Mouse (Mus musculus): ENCODE results near the gene Pde10a. TPM values are rescaled to one million over a fixed set of nuclear protein-coding genes. Genes with fewer than 3 reads are reported as not detected.

The Pde10a gene
- total and polyA plus RNA-seq, 3 experiments = 0.04 to 0.41 (median 0.21) TPM

DNA sequence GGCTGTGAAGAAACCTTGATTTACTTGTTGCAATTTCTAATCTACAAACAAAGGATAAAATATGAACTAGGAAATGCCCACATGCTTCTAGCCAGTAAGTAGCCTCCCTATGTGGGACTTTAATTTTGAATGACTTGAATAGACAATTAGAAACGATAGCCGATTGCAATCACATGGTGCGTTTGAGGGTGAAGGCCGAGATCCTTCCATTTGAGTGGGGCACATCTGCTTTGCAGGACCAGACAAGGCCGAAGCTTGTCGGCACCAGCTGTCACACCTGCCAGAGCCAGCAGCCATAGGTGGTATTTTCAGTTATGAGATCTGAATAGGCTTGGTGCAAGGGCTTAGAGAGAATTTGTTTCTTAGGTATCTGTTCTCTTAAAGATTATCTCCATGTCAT, 360.7 kb downstream of the Pde10a start:
- Histone ChIP-seq H3K4me1 (ENCODE audit: control insufficient read depth in 1 of 2, insufficient read depth in 2 of 2) (peaks cover 6 to 22% of the 10 kb centered on the region in 2 experiments; a peak in 3 of 4 replicates), H3K9ac (ENCODE audit: insufficient read depth, low read depth) (no peak overlapping the region), H3K36me3 (replicated peaks in 1 of 2; ENCODE audit: control insufficient read depth in 1 of 2, insufficient read depth in 1 of 2, low read length in 1 of 2) (no peaks in the 10 kb centered on the region), H3K27ac (ENCODE audit: insufficient read depth, low read depth) (no peak overlapping the region), H3K9me3 (replicated peaks; ENCODE audit: low read length) (no peaks in the 10 kb centered on the region), H3K4me3 (replicated peaks in 1 of 3; ENCODE audit: low read depth in 2 of 3, low read length in 2 of 3, poor library complexity in 1 of 3) (no peak overlapping the region), H3K4me2 (ENCODE audit: insufficient read depth, low read depth, poor library complexity, severe bottlenecking) (no peak overlapping the region), H3K79me2 (replicated peaks; ENCODE audit: control insufficient read depth, extremely low read depth, insufficient read depth, poor library complexity, severe bottlenecking) (no peaks in the 10 kb centered on the region), H3K27me3 (replicated peaks) (no peaks in the 10 kb centered on the region)
- TF ChIP-seq POLR2A (IDR thresholded peaks at IDR 0.05; ENCODE audit: low read depth, low read length) (no peak), TCF12 (IDR thresholded peaks at IDR 0.05; ENCODE audit: low read depth, low read length) (no peak), JUND (conservative IDR thresholded peaks at IDR 0.05; ENCODE audit: low read depth, low read length) (no peak), TBP (conservative IDR thresholded peaks at IDR 0.05; ENCODE audit: low read depth, low read length) (no peak), UBTF (IDR thresholded peaks at IDR 0.05; ENCODE audit: low read depth, low read length) (no peak), MXI1 (IDR thresholded peaks at IDR 0.05; ENCODE audit: low read depth, low read length) (no peak), MAZ (IDR thresholded peaks at IDR 0.05; ENCODE audit: low read depth, low read length) (no peak), NRF1 (IDR thresholded peaks at IDR 0.05; ENCODE audit: low read depth, low read length) (no peak), NELFE (IDR thresholded peaks at IDR 0.05; ENCODE audit: low read depth, low read length) (no peak), CHD1 (IDR thresholded peaks at IDR 0.05; ENCODE audit: low read depth, low read length) (no peak), PAX5 (IDR thresholded peaks at IDR 0.05; ENCODE audit: low read length) (no peak), USF1 (IDR thresholded peaks at IDR 0.05; ENCODE audit: low read depth, low read length) (no peak), ELF1 (IDR thresholded peaks at IDR 0.05; ENCODE audit: low read depth, low read length) (no peak), CTCF (conservative IDR thresholded peaks at IDR 0.05 in 1 of 2, IDR thresholded peaks at IDR 0.05 in 1 of 2; ENCODE audit: low read depth in 2 of 2, low read length in 2 of 2) (no peak), USF2 (conservative IDR thresholded peaks at IDR 0.05; ENCODE audit: low read depth, low read length) (no peak), MAFK (IDR thresholded peaks at IDR 0.05; ENCODE audit: insufficient replicate concordance, low read length) (no peak), RAD21 (IDR thresholded peaks at IDR 0.05; ENCODE audit: low read depth, low read length) (no peak), GABPA (IDR thresholded peaks at IDR 0.05; ENCODE audit: insufficient replicate concordance, low read depth, low read length) (no peak), POLR2AphosphoS2 (IDR thresholded peaks at IDR 0.05; ENCODE audit: low read depth, low read length) (no peak)
- in situ Hi-C loops (cut with MboI; ENCODE audit: low pct_ligation_motif_present, low pct_unique_long_range_greater_than_20kb, low sequenced_read_pairs) = no loop called here
- no peak for DNase-seq (ENCODE audit: extremely low read depth)
- dilution Hi-C loops (cut with MboI; ENCODE audit: extremely low pct_ligation_motif_present, extremely low pct_unique_long_range_greater_than_20kb, low sequenced_read_pairs) = no loop called here

DNA sequence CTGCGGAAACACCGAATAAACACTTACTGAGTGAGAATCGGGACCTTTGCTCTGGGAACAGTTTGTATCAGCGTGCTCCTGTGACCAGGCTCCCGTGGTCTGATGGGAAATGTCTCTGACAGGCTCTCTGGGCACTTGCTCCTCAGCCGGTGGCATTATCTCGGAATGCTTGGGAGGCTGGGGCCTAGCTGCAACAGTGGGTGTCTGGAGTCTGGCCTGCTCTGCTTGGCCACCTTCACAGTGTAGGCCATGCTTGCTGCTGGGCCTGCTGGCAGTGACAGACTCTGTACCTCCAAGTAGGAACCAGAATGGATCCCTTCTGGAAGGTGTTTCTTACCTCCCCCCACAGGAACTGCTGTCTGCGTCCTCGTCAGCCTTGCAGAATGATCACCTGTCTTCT, 362.9 kb downstream of the Pde10a start:
- H3K4me1 ChIP-seq (ENCODE audit: control insufficient read depth in 1 of 2, insufficient read depth in 2 of 2) = peaks cover 6 to 13% of the 10 kb centered on the region in 2 experiments; a peak in 3 of 4 replicates
- in situ Hi-C loops (cut with MboI; ENCODE audit: low pct_ligation_motif_present, low pct_unique_long_range_greater_than_20kb, low sequenced_read_pairs) = no loop called here

More for the DNA sequence above, 362.9 kb downstream of the Pde10a start:
- Histone ChIP-seq H3K27ac (ENCODE audit: insufficient read depth, low read depth) (no peak overlapping the region), H3K79me2 (replicated peaks; ENCODE audit: control insufficient read depth, extremely low read depth, insufficient read depth, poor library complexity, severe bottlenecking) (no peaks in the 10 kb centered on the region), H3K27me3 (replicated peaks) (no peaks in the 10 kb centered on the region), H3K9ac (ENCODE audit: insufficient read depth, low read depth) (no peak overlapping the region), H3K4me3 (replicated peaks in 1 of 3; ENCODE audit: low read depth in 2 of 3, low read length in 2 of 3, poor library complexity in 1 of 3) (no peak overlapping the region), H3K9me3 (replicated peaks; ENCODE audit: low read length) (no peaks in the 10 kb centered on the region), H3K36me3 (replicated peaks in 1 of 2; ENCODE audit: control insufficient read depth in 1 of 2, insufficient read depth in 1 of 2, low read length in 1 of 2) (no peaks in the 10 kb centered on the region), H3K4me2 (ENCODE audit: insufficient read depth, low read depth, poor library complexity, severe bottlenecking) (no peak overlapping the region)
- no peak for DNase-seq (ENCODE audit: extremely low read depth)
- dilution Hi-C loops (cut with MboI; ENCODE audit: extremely low pct_ligation_motif_present, extremely low pct_unique_long_range_greater_than_20kb, low sequenced_read_pairs) = no loop called here
- TF ChIP-seq NELFE (IDR thresholded peaks at IDR 0.05; ENCODE audit: low read depth, low read length) = no peak
- no peak for TF ChIP-seq PAX5 (IDR thresholded peaks at IDR 0.05; ENCODE audit: low read length)
- TF ChIP-seq HCFC1 (IDR thresholded peaks at IDR 0.05; ENCODE audit: low read depth, low read length) = no peak
- no peak for TF ChIP-seq JUND (conservative IDR thresholded peaks at IDR 0.05; ENCODE audit: low read depth, low read length)
- no peak for TF ChIP-seq ETS1 (conservative IDR thresholded peaks at IDR 0.05; ENCODE audit: low read depth, low read length)
- no peak for TF ChIP-seq TCF12 (IDR thresholded peaks at IDR 0.05; ENCODE audit: low read depth, low read length)
- TF ChIP-seq SMC3 (IDR thresholded peaks at IDR 0.05; ENCODE audit: low read depth, low read length) = no peak
- TF ChIP-seq BHLHE40 (IDR thresholded peaks at IDR 0.05; ENCODE audit: low read depth, low read length) = no peak
- no peak for TF ChIP-seq JUN (IDR thresholded peaks at IDR 0.05; ENCODE audit: insufficient read depth, low read depth, low read length)
- TF ChIP-seq CTCF (conservative IDR thresholded peaks at IDR 0.05 in 1 of 2, IDR thresholded peaks at IDR 0.05 in 1 of 2; ENCODE audit: low read depth in 2 of 2, low read length in 2 of 2) = no peak
- TF ChIP-seq GABPA (IDR thresholded peaks at IDR 0.05; ENCODE audit: insufficient replicate concordance, low read depth, low read length) = no peak
- TF ChIP-seq CHD1 (IDR thresholded peaks at IDR 0.05; ENCODE audit: low read depth, low read length) = no peak
- TF ChIP-seq ZC3H11A (IDR thresholded peaks at IDR 0.05; ENCODE audit: low read depth, low read length) = no peak
- no peak for TF ChIP-seq NRF1 (IDR thresholded peaks at IDR 0.05; ENCODE audit: low read depth, low read length)
- no peak for TF ChIP-seq ZKSCAN1 (IDR thresholded peaks at IDR 0.05; ENCODE audit: borderline replicate concordance, low read depth, low read length)
- no peak for TF ChIP-seq POLR2AphosphoS2 (IDR thresholded peaks at IDR 0.05; ENCODE audit: low read depth, low read length)
- no peak for TF ChIP-seq RCOR1 (conservative IDR thresholded peaks at IDR 0.05; ENCODE audit: low read depth, low read length)
- TF ChIP-seq ZMIZ1 (IDR thresholded peaks at IDR 0.05; ENCODE audit: low read depth, low read length) = no peak
- no peak for TF ChIP-seq MAX (IDR thresholded peaks at IDR 0.05; ENCODE audit: low read length)
- no peak for TF ChIP-seq MAFK (IDR thresholded peaks at IDR 0.05; ENCODE audit: insufficient replicate concordance, low read length)

Data from CH12.LX (cell line).